Mouse (Mus musculus) lung, postnatal 0 days (tissue): ENCODE results near the gene Gpr15. TPM values are rescaled to one million over a fixed set of nuclear protein-coding genes. Genes with fewer than 3 reads are reported as not detected.

Experiments used
- ATAC-seq: fragments of 200-750 bp; cut with Nextera tagmentation; 2 replicates; pipeline ENCODE4 v1.8.0; 2017; ENCODE audit warnings: moderate library complexity
- DNase-seq: peaks from one replicate; pipeline ENCODE4 v3.0.0-alpha.2; 2016; ENCODE audit warnings: low spot score
- H3K27ac ChIP-seq: fragments of 300-500 bp; sonication (generic); 2 replicates; pipeline ENCODE4 v1.5.1; 2014; ENCODE audit warnings: antibody characterized with exemption, mild to moderate bottlenecking, low read length, mixed read lengths
- H3K27me3 ChIP-seq: fragments of 300-500 bp; sonication (generic); replicated peaks from 2 replicates; pipeline ENCODE4 v1.6.1; 2014; ENCODE audit warnings: low read length, mixed read lengths; ENCODE audit not compliant: insufficient read depth
- H3K36me3 ChIP-seq: fragments of 300-500 bp; sonication (generic); 2 replicates; pipeline ENCODE4 v1.6.1; 2014; ENCODE audit warnings: low read length, mixed read lengths; ENCODE audit not compliant: insufficient read depth
- H3K4me1 ChIP-seq: fragments of 300-500 bp; sonication (generic); 2 replicates; pipeline ENCODE4 v1.6.1; 2014; ENCODE audit warnings: antibody characterized with exemption, low read depth, low read length, mixed read lengths; ENCODE audit not compliant: insufficient read depth
- H3K4me2 ChIP-seq: fragments of 300-500 bp; sonication (generic); replicated peaks from 2 replicates; pipeline ENCODE4 v1.6.1; 2014; ENCODE audit warnings: low read depth, mild to moderate bottlenecking, low read length, moderate library complexity, mixed read lengths
- H3K4me3 ChIP-seq: fragments of 300-500 bp; sonication (generic); 2 replicates; pipeline ENCODE4 v1.5.1; 2014; ENCODE audit warnings: low read depth, low read length
- H3K9ac ChIP-seq: fragments of 300-500 bp; sonication (generic); replicated peaks from 2 replicates; pipeline ENCODE4 v1.6.1; 2014; ENCODE audit warnings: low read depth, mild to moderate bottlenecking
- H3K9me3 ChIP-seq: fragments of 300-500 bp; sonication (generic); 2 replicates; pipeline ENCODE4 v1.6.1; 2016; ENCODE audit warnings: low read length, mixed read lengths
- CTCF ChIP-seq: IDR thresholded peaks from 2 replicates; pipeline ENCODE4 v1.5.1; 2016; ENCODE audit warnings: antibody characterized with exemption, mild to moderate bottlenecking
- EP300 ChIP-seq: IDR thresholded peaks from 2 replicates; pipeline ENCODE4 v1.6.1; 2016; ENCODE audit warnings: antibody characterized with exemption, mild to moderate bottlenecking, control low read depth
- WGBS: fragments of 180-500 bp; shearing (Covaris S2); extraction: QIAGEN DNeasy Blood & Tissue Kit; methylation state at CpG from one replicate; pipeline ENCODE4 v1.1.7; 2014; 5-methylcytosine and 5-hydroxymethylcytosine counted together
- polyA plus RNA-seq: library from polyadenylated mRNA; unstranded; fragments of >200 nt; fragmentation: Nextera tagmentation; extraction: Ambion mirVana; gene quantifications from 2 replicates; pipeline ENCODE4 v1.2.1, GENCODE M21; 2015

Gpr15 gene
- polyA plus RNA-seq: 0.08 and 0.18 TPM in 2 replicates

DNA sequence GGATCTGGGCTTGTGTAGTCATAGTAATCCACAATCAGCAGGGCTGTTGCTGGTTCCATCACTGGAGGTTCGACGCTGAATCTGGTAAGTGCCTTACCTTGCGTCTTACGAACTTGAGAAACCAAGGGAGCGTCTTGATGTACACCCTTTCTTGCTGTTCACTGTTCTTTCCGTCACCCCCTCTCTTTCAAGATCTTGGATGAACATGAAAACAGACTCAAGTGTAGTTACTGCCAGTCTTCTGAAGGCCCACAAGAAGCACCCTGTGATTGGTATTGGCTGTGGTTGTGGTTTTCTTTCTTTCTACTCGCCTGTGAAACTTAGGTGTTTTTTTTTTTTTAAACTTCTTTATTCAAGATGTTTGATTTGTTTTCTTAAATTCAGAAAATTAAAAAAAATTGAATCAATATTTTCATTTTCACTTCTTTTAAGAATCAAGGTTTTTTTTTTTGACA is at the start of gene Gpr15:
Gene Gpr15, minus strand, starts transcription at position 405 of the 455 bp plus-strand sequence.
- H3K27ac ChIP-seq: no peak within 1 kb of the TSS
- no peak within 1 kb of the TSS for H3K4me3 ChIP-seq
- H3K27me3 ChIP-seq: no peaks in the 10 kb centered on the region
- no peaks in the 10 kb centered on the region for H3K36me3 ChIP-seq
- no peak for TF ChIP-seq CTCF
- no peak for TF ChIP-seq EP300
- ATAC-seq (no peak), DNase-seq (no peak)
- no peak within 1 kb of the TSS for H3K9ac ChIP-seq
- H3K4me2 ChIP-seq: no peak within 1 kb of the TSS
- 91% methylated on average over 7 of the region's 7 CpGs for WGBS
- H3K9me3 ChIP-seq: no peaks in the 10 kb centered on the region
- H3K4me1 ChIP-seq: no peaks in the 10 kb centered on the region

- DNase-seq (no peak), ATAC-seq (no peak)
- Histone ChIP-seq H3K9me3 (no peaks in the 10 kb centered on the region), H3K36me3 (no peaks in the 10 kb centered on the region), H3K9ac (no peak within 1 kb of the TSS), H3K27me3 (no peaks in the 10 kb centered on the region), H3K4me1 (no peaks in the 10 kb centered on the region), H3K4me3 (no peak within 1 kb of the TSS), H3K27ac (no peak within 1 kb of the TSS), H3K4me2 (no peak within 1 kb of the TSS)
- 78% methylated on average over 1 of the region's 1 CpGs for WGBS
- no peak for TF ChIP-seq EP300
Measured at GRCm38 (mm10) chr16:58763076-58763475, 44.2 kb upstream of the Gpr15 start, which contains the start of gene Olfr172. Gene Olfr172, minus strand, starts transcription at chr16:58763176.

- Histone ChIP-seq H3K36me3 (no peaks in the 10 kb centered on the region), H3K4me1 (no peaks in the 10 kb centered on the region), H3K4me3 (no peak overlapping the region), H3K27me3 (no peaks in the 10 kb centered on the region), H3K9me3 (no peaks in the 10 kb centered on the region), H3K27ac (no peak overlapping the region), H3K4me2 (no peak overlapping the region), H3K9ac (no peak overlapping the region)
- DNase-seq: no peak
- TF ChIP-seq EP300 (no peak), CTCF (no peak)
- no peak for ATAC-seq
Measured at GRCm38 (mm10) chr16:58756191-58756590, 37.3 kb upstream of the Gpr15 start.

DNA sequence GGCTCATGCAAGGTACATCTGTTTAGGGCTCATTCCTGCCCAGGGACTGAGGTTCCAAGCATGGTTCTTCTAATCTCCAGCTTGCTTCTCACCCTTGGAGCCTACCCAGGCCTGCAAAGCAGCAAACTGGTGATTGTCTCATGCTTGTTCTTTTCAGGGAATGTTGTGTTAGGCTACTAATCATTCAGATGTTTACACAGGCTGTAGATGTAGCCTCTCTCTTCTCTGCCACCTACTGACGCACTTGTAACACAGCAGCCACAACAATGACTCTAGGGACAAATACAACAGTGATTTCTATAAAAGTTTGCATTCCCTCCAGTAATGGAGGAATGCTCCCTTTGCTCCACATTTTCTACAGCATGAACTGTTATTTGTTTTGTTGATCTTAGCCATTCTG is 32.4 kb upstream of the Gpr15 start:
- ATAC-seq: peak; percentile 35; the same call in 1 of the 2 replicates
- peak; percentile 65 for DNase-seq
- WGBS: 11% methylated on average over 1 of the region's 1 CpGs

DNA sequence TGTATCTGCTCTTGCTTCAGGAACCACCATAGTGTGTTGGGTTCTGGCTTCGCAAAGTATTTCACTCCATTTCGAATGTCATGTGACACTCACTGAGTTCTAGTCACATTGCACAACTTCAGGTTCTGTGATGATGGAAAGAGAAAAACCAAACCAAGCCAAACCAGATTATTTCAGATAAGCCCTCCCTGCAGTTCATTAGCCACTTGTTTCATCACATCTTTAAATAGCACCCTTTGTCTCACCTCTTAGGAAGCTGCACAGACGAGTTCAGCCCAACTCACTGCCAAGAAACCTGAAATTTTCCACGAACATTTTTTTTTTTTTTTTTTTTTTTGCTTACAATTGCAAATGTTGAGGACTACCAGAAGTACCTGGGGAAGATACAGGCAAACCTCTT is 27.8 kb upstream of the Gpr15 start:
- no peak overlapping the region for H3K4me2 ChIP-seq
- H3K9ac ChIP-seq: no peak overlapping the region
- no peaks in the 10 kb centered on the region for H3K4me1 ChIP-seq
- DNase-seq (no peak), ATAC-seq (no peak)
- no peak for TF ChIP-seq CTCF
- TF ChIP-seq EP300: no peak
- H3K4me3 ChIP-seq: no peak overlapping the region
- no peaks in the 10 kb centered on the region for H3K27me3 ChIP-seq
- H3K27ac ChIP-seq: no peak overlapping the region
- H3K36me3 ChIP-seq: no peaks in the 10 kb centered on the region
- no peaks in the 10 kb centered on the region for H3K9me3 ChIP-seq
- WGBS: 57% methylated on average over 4 of the region's 4 CpGs

More for the DNA sequence above, 32.4 kb upstream of the Gpr15 start:
- Histone ChIP-seq H3K9ac (no peak overlapping the region), H3K4me1 (no peaks in the 10 kb centered on the region), H3K9me3 (no peaks in the 10 kb centered on the region), H3K36me3 (no peaks in the 10 kb centered on the region), H3K4me2 (no peak overlapping the region), H3K4me3 (no peak overlapping the region), H3K27ac (no peak overlapping the region), H3K27me3 (no peaks in the 10 kb centered on the region)
- TF ChIP-seq EP300 (no peak), CTCF (peak; percentile 73)

DNA sequence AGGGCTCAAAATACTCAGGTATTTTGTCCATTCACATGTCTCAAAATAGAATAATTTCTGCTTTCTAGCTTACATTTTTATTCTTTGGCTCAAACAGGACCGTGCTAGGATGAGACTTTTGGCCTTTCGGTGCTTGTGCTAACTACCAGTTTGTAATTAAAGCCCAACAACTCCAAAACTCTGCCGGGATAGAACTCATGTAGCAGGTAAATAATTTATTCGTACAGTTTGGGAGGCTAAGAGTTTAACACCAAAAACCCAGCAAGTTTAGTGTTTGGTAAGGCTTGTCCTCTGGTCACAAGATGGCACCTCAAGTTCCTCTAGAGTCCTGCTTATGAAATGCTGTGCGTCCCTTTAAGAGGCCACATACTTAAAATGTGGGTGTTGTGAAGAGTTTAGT is 21.9 kb upstream of the Gpr15 start:
- Histone ChIP-seq H3K4me3 (no peak overlapping the region), H3K9me3 (no peaks in the 10 kb centered on the region), H3K4me2 (no peak overlapping the region), H3K27ac (no peak overlapping the region), H3K4me1 (no peaks in the 10 kb centered on the region), H3K27me3 (no peaks in the 10 kb centered on the region), H3K36me3 (no peaks in the 10 kb centered on the region; the same call in 1 of the 2 replicates), H3K9ac (no peak overlapping the region)
- no peak for DNase-seq
- WGBS: 91% methylated on average over 5 of the region's 5 CpGs
- no peak for TF ChIP-seq EP300
- no peak for TF ChIP-seq CTCF
- no peak for ATAC-seq

DNA sequence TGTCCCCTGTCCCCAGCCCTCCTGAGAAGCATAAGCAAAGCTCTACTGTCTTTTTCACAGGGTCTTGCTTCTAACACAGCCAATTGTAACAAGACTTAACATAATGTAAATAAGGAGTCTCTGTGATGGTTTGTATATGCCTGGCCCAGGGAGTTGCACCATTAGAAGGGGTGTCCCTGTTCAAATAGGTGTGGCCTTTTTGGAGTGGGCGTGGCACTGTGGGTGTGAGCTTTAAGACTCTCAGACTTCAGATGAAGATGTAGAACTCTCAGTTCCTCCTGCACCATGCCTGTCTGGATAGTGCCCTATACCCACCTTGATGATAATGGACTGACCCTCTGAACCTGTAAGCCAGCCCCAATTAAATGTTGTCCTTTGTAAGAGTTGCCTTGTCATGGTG is 19.9 kb upstream of the Gpr15 start:
- H3K27me3 ChIP-seq: no peaks in the 10 kb centered on the region
- ATAC-seq (no peak), DNase-seq (no peak)
- no peak overlapping the region for H3K27ac ChIP-seq
- WGBS: 92% methylated on average over 1 of the region's 1 CpGs
- no peak for TF ChIP-seq CTCF
- no peak for TF ChIP-seq EP300
- peaks cover 4% of the 10 kb centered on the region; the same call in 1 of the 2 replicates for H3K36me3 ChIP-seq
- H3K9ac ChIP-seq: no peak overlapping the region
- no peak overlapping the region for H3K4me2 ChIP-seq
- H3K9me3 ChIP-seq: no peaks in the 10 kb centered on the region
- H3K4me1 ChIP-seq: no peaks in the 10 kb centered on the region
- no peak overlapping the region for H3K4me3 ChIP-seq
